Mouse (Mus musculus): ENCODE results near the gene Epp13. TPM values are rescaled to one million over a fixed set of nuclear protein-coding genes. Genes with fewer than 3 reads are reported as not detected.

Epp13 gene
- polyA plus RNA-seq (2012): not detected in 2 replicates

DNA sequence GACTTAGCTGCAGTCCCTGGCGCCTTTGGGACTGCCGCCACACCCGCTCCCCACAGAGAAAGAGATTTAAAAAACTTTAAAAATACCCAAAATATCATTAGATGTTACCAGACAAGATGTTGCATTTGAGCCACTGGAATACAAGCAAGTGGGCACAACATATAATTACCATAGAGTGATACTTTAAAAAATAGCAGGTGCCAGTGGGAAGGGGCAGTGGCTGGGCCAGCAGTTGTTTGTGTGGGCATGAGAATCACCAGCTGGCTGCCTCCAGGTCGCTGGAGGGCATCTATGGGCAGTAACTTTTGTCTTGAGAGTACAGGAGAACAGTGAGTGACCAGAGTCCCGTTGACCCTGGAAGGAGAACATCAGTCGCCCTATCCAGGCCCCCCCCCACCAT is at the start of gene Epp13:
Gene Epp13 (plus strand): TSS at position 301 of the 400 bp plus-strand sequence.

DNA sequence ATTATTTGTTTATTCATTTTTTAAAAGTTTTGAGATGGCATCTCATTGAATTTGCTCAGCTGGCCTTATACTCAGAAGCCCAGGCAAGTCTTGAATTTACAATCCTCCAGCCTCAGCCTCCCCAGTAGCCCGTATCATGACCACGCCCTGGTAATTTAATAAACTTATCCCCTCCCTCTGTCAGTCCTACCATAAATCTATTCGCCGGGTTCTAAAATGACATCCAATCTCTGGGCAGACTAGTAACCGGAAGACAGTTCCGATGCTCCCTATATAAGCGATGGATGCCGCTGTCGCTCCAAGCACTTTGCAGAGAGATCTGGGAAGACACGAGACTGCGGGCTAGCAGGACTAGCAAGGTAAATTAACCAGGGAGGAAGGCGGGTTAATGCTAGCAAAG is 30.5 kb upstream of the Epp13 start, which contains the start of gene Zscan5b:
Gene Zscan5b (plus strand): TSS at position 301 of the 400 bp plus-strand sequence.

DNA sequence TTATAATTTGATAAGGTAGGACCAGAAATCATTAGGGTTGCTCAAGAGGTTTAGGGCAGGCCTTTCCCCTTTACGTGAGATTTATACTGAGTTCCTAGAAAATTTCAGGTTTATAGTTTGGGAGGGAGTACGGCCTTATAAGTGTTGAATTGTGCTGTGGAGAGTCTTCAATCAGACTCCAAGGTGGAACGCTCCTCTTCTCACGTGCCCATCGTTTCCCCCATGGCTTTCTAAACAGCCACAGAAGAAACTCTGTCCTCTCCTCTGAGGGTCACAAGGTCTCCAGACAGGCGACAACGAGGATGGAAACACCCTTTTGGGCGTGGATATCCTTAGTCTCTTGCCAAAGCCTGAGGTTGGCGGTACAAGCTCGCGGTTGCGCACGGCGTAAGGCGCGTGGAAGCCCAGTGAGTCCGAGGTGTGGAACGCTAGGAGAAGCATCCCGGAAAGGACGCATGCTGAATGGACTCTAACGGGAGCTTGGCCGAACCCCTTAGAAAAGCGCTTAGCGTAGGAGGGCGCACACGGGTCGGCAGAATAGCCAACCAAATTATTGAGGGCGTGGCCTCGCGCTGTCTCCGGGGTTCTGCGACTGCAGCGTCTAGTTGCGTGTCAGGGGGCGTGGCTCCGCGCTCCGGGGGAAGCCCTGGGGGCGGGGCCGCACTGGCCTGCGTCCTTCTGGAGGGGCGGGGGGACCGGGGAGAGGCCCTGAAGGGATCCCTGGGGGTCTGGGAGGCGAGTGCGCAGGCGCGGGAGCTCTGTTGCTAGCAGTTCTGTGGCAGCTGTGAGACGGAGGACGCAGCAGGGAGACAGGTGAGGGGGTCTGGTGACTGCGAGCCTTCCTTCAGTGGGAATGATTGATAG is 33.6 kb downstream of the Epp13 start, which contains the start of gene Zfp667:
Gene Zfp667 (plus strand): TSS at position 738 of the 864 bp plus-strand sequence.

DNA sequence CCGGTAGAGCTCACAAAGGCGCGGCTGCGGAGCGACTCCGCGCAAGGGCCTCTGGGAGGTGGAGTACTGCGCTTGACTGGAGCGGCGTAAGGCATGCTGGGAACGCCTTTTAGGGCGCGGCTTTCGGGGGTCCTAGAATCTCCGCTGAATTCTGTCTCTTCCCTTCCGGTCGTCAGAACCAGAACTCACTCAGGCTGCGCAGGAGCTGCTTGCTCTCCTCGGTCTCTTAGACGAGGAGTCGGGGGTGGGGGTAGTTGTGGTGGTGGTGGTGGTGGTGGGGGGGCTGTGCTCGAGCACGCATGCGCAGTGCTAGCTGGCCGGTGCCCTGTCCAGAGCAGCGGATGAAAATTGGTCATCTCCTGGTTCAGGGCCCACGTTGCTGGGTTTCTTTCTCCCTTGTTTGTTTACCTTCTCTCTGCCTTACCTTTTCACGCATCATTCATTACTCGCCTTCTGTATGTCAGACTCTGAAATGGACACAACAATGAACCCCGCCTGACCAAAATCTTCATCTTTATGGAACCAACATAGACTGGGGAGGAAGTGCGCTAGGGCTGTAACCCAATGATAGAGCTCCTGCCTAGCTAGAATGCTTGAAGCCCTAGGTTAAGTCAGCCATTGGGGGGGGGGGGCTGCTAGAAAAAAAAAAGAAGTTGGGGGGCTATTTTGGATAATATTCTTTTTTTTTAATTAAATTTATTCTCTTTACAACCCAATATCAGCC is 78.9 kb downstream of the Epp13 start, which contains the start of gene Zfp583:
Gene Zfp583 (minus strand): TSS at position 53 of the 724 bp plus-strand sequence.

Other genes with a start within 250 kb of the Epp13 start
- not detected in 2 replicates for gene Vmn1r65, start 241.7 kb upstream of the Epp13 start, polyA plus RNA-seq (2012)
- gene Nlrp4c, start 207.5 kb upstream of the Epp13 start, polyA plus RNA-seq (2012): not detected in 2 replicates
- gene Zfp787, start 96.7 kb upstream of the Epp13 start, polyA plus RNA-seq (2012): 47.7 and 54.4 TPM in 2 replicates
- gene Zfp444, start 80.5 kb upstream of the Epp13 start, polyA plus RNA-seq (2012): 41.9 and 44.8 TPM in 2 replicates
- gene Galp, start 55.6 kb upstream of the Epp13 start, polyA plus RNA-seq (2012): not detected in 2 replicates
- not detected in 2 replicates for gene Zscan5b, start 30.4 kb upstream of the Epp13 start, polyA plus RNA-seq (2012)
- 0.19 and 0.44 TPM in 2 replicates for gene Zfp667, start 33.9 kb downstream of the Epp13 start, polyA plus RNA-seq (2012)
- gene Zfp583, start 78.6 kb downstream of the Epp13 start, polyA plus RNA-seq (2012): 1.9 and 2.0 TPM in 2 replicates
- not detected in 2 replicates for gene Gm3854, start 91.0 kb downstream of the Epp13 start, polyA plus RNA-seq (2012)
- gene Zfp78, start 110.6 kb downstream of the Epp13 start, polyA plus RNA-seq (2012): 0.02 and 0.08 TPM in 2 replicates
- gene Zfp28, start 130.6 kb downstream of the Epp13 start, polyA plus RNA-seq (2012): 0.83 and 1.3 TPM in 2 replicates
- gene Smim17, start 146.0 kb downstream of the Epp13 start, polyA plus RNA-seq (2012): not detected in 2 replicates
- gene Gm20715, start 157.6 kb downstream of the Epp13 start, polyA plus RNA-seq (2012): not detected in 2 replicates
- not detected in 2 replicates for gene Olfr1344, start 186.0 kb downstream of the Epp13 start, polyA plus RNA-seq (2012)
- 0.03 TPM in 1 of 2 replicates, not detected in the other for gene Olfr1336, start 203.5 kb downstream of the Epp13 start, polyA plus RNA-seq (2012)
- not detected in 2 replicates for gene Olfr1346, start 214.4 kb downstream of the Epp13 start, polyA plus RNA-seq (2012)
- gene Olfr5, start 234.2 kb downstream of the Epp13 start, polyA plus RNA-seq (2012): not detected in 2 replicates
- not detected in 2 replicates for gene Olfr1347, start 247.0 kb downstream of the Epp13 start, polyA plus RNA-seq (2012)

Data from megakaryocyte-erythroid progenitor cell, adult 5 weeks (primary cell).